Mouse (Mus musculus): ENCODE results near the gene Ambra1.

Gene Ambra1

GRCm38 (mm10) chr2:91959544-91960410 is 229.8 kb downstream of the Ambra1 start:
- no peak for DNase-seq (ENCODE audit: extremely low spot score, low spot score)

GRCm38 (mm10) chr2:91960459-91960858 is 230.5 kb downstream of the Ambra1 start:
- DNase-seq (ENCODE audit: extremely low spot score, low spot score): no peak

DNA sequence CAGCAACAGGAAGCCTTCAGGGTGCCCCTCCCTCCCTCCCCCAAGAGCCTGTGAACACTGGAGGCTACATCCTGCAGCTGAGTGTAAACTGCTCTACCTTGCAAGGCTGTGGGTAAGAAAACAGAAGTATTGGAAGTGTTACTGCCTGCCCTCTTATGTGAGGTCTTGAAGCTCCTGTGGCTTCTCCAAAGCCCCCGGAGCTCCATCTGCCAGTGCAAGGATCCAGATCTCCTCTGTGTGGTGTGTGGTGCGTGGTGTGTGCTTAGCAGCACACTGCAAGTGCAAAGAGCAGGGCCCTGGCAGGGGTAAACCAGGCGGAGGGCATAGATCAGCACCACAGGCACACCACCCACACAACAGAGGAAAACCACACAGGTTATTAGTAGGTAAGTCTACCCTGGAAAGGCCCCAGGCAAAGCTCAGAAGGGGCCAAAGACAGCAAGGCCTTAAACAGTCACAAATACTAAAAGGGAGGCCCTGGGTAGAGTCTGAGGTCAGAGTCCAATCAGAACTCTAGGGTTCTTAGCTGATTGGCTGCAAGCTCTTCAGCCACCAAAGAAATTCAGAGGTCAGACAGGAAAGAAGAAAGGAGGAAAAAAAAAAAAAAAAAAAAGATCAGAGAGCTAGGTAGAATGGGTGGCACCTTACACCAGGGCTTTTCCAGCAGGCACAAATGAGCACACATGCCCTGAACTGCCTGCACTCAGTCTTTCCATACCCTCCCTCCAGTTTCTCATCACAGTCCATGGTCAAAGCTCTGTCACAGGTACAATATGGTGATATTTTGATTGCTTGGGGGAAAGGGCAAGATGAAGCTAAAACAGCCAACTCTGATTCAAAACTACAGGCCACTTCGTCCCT is 232.2 kb downstream of the Ambra1 start:
- DNase-seq (ENCODE audit: extremely low spot score, low spot score): no peak

DNA sequence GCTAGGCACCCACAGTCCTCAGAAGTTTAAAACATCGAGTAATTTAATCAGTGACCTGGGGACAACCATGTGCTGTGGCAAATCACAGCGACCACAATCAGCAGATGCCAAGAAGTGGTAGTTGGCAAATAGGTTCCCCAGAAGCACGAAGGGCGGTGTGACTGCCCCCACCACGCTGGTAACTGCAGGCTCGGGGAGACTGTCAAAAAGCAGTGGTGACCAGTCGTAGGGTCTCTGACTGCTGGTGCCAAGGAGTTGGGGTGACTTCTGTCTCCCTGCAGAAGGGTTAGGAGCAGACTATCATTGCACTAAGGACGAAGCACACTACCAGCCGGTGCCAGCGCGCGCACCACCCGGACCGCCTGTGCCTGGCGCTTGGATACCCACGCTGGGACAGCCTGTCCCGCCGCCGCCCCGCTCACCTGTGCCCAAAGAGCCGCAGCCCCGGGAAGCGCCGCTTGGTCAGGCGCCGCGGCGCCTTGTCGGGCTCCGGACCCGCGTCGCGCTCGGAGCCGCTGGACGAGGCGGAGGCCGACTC is 233.0 kb downstream of the Ambra1 start:
- DNase-seq (ENCODE audit: extremely low spot score, low spot score): no peak

DNA sequence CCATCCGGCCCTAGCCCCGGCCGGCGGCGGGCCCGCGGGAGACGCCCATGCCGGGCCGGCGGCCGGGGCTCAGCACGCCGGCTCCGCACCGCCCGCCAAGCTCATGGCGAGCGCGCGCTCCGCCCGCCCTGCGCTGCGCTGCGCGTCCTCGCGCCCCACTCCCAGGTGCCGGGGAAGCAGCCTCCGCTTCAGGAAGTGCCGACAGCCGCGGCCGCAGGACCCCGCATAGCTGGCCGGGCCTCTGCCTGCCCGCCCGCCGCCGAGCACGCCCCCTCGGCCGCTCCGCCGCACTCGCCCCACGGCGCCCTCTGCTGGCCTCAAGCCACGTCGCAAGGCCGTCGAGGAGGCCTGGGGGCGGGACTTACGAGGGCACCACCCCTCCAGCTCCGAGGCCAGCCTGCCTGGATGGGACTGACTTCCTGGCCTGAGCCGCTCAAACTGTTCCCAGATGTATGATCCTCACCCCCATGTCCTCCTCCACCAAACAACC is 233.6 kb downstream of the Ambra1 start:
- DNase-seq (ENCODE audit: extremely low spot score, low spot score): peak; percentile 97

DNA sequence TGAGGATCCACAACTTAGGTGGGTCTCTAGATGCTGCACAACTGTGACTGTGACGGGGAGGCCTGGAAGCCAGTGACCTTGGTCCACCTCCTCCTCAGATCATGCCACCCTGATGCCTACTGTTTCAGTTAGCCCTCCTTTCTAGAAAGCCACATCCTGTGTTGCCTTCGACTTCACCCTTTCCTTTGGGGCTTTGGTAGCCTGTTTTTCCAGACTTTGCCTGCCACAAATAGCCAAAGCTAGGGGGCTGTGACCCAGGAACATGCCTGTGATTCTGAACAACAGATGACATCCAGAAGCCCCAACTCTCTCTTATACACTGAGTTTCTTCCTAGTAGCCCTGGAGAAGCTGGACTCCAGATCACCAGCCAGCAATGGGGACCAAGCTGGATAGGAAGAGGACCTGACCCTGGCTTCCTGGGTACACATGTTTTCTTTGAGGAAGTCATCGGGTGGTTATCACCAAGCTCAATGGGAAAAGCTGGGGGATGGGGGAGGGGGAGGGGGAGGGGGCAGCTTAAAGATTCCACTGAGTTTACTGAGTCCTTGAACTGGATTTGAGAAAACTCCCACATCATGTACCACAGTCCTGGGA is 234.8 kb downstream of the Ambra1 start:
- no peak for DNase-seq (ENCODE audit: extremely low spot score, low spot score)

DNA sequence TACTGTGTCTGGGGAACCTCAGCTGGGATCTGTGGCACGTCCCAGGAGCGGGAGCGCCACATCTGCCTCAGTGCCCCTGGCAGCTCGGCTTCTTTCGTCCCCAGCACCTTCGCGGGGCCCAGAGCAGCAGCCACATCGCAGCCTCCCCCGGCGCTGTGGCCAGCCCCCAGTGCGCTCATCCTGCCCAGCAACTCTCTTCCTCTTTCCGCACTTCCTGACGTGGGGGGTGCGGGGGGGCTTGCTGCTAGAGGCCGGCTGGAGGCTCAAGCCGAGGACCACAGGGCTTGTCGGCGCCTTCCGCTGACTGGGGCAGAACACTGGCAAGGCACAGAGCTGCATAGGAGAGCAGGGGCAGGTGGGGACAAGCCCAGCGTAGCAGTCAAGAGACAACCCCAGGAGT is 235.5 kb downstream of the Ambra1 start:
- DNase-seq (ENCODE audit: extremely low spot score, low spot score): peak; percentile 39

GRCm38 (mm10) chr2:91966367-91966766 is 236.4 kb downstream of the Ambra1 start:
- DNase-seq (ENCODE audit: extremely low spot score, low spot score): no peak

GRCm38 (mm10) chr2:91967962-91968361 is 238.0 kb downstream of the Ambra1 start:
- no peak for DNase-seq (ENCODE audit: extremely low spot score, low spot score)

Data from neural tube, embryonic 10.5 days (tissue).